Mouse (Mus musculus) kidney, embryonic 14.5 days (tissue): ENCODE data around the gene Stk36. TPM values are rescaled to one million over a fixed set of nuclear protein-coding genes. Genes with fewer than 3 reads are reported as not detected.
A peak's percentile ranks its signal among the peaks of the same experiment; 100 is the strongest.

Experiments used
- ATAC-seq: fragments of 200-750 bp; cut with Nextera tagmentation; 2 replicates; pipeline ENCODE4 v1.8.0; 2017; ENCODE audit warnings: moderate number of reproducible peaks, mild to moderate bottlenecking, moderate TSS enrichment, moderate library complexity; ENCODE audit not compliant: low FRiP score, low TSS enrichment
- H3K27ac ChIP-seq: fragments of 300-500 bp; sonication (generic); 2 replicates; pipeline ENCODE4 v1.5.1; 2014; ENCODE audit warnings: low read depth, mild to moderate bottlenecking, low read length, moderate library complexity, mixed read lengths
- H3K27me3 ChIP-seq: fragments of 300-500 bp; sonication (generic); 2 replicates; pipeline ENCODE4 v1.6.1; 2014; ENCODE audit warnings: mild to moderate bottlenecking, low read length; ENCODE audit not compliant: control insufficient read depth, insufficient read depth
- H3K36me3 ChIP-seq: fragments of 300-500 bp; sonication (generic); 2 replicates; pipeline ENCODE4 v1.6.1; 2014; ENCODE audit warnings: low read length, mixed read lengths; ENCODE audit not compliant: control insufficient read depth, insufficient read depth
- H3K4me1 ChIP-seq: fragments of 300-500 bp; sonication (generic); 2 replicates; pipeline ENCODE4 v1.6.1; 2014; ENCODE audit warnings: low read length, mixed read lengths; ENCODE audit not compliant: control insufficient read depth, insufficient read depth
- H3K4me2 ChIP-seq: fragments of 300-500 bp; sonication (generic); replicated peaks from 2 replicates; pipeline ENCODE4 v1.6.1; 2014; ENCODE audit warnings: low read depth, mild to moderate bottlenecking, low read length
- H3K4me3 ChIP-seq: fragments of 300-500 bp; sonication (generic); 2 replicates; pipeline ENCODE4 v1.5.1; 2014; ENCODE audit warnings: mild to moderate bottlenecking, low read length
- H3K9ac ChIP-seq: fragments of 300-500 bp; sonication (generic); 2 replicates; pipeline ENCODE4 v1.6.1; 2014; ENCODE audit warnings: low read depth, mild to moderate bottlenecking, low read length, moderate library complexity
- H3K9me3 ChIP-seq: fragments of 300-500 bp; sonication (generic); 2 replicates; pipeline ENCODE4 v1.6.1; 2016; ENCODE audit warnings: low read length; ENCODE audit not compliant: control insufficient read depth
- WGBS: fragments of 180-500 bp; shearing (Covaris S2); extraction: QIAGEN DNeasy Blood & Tissue Kit; methylation state at CpG from one replicate; pipeline ENCODE4 v1.1.7; 2014; 5-methylcytosine and 5-hydroxymethylcytosine counted together
- polyA plus RNA-seq: library from polyadenylated mRNA; unstranded; fragments of >200 nt; fragmentation: Nextera tagmentation; extraction: Ambion mirVana; gene quantifications from 2 replicates; pipeline ENCODE4 v1.2.1, GENCODE M21; 2014

Gene Stk36
- polyA plus RNA-seq: 6.2 and 7.5 TPM in 2 replicates

- peak within 1 kb of the TSS; percentile 84 for H3K9ac ChIP-seq
- H3K9me3 ChIP-seq: no peaks in the 10 kb centered on the region
- H3K27me3 ChIP-seq: no peaks in the 10 kb centered on the region
- no peak within 1 kb of the TSS for H3K27ac ChIP-seq
- peaks cover 5% of the 10 kb centered on the region for H3K4me1 ChIP-seq
- H3K36me3 ChIP-seq: peaks cover 26% of the 10 kb centered on the region
- H3K4me3 ChIP-seq: peak within 1 kb of the TSS; percentile 93
- peak within 1 kb of the TSS; percentile 77 for H3K4me2 ChIP-seq
- 6% methylated on average over 25 of the region's 25 CpGs for WGBS
- ATAC-seq: peak; percentile 88
Measured at GRCm38 (mm10) chr1:74601267-74601962, at the start of gene Stk36, which contains the start of gene Rnf25. Stk36 (plus strand) TSS chr1:74601445. Rnf25 (minus strand) TSS chr1:74601397.

- no peak for ATAC-seq
- WGBS: 80% methylated on average over 5 of the region's 5 CpGs
- no peak overlapping the region for H3K4me2 ChIP-seq
Measured at GRCm38 (mm10) chr1:74559061-74559460, 42.2 kb upstream of the Stk36 start.

DNA sequence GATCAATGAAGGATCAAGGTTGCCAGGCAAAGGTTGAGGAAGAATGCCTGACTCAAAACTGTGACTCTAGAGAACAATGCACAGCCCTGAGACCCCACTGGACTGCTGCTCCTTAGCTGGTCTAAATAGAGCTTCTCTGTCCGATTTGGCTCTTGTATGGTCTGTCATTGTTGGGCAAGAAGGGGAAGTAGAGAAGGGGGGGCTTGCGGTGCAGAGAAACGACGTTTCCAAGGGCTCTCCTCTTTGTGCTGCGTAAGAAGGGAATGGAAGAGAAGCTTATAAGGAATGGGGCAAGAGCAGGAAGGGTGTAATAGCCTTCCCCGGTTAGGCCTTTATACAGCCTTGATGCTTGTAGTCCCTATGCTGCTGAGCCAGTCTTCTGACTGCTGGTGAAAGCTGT is 35.4 kb upstream of the Stk36 start:
- no peak for ATAC-seq
- Histone ChIP-seq H3K4me3 (no peak overlapping the region), H3K36me3 (peaks cover 62% of the 10 kb centered on the region), H3K27ac (no peak overlapping the region), H3K4me1 (no peaks in the 10 kb centered on the region), H3K9ac (no peak overlapping the region), H3K9me3 (no peaks in the 10 kb centered on the region), H3K27me3 (no peaks in the 10 kb centered on the region), H3K4me2 (no peak overlapping the region)
- 97% methylated on average over 6 of the region's 6 CpGs for WGBS

More at GRCm38 (mm10) chr1:74559061-74559460, 42.2 kb upstream of the Stk36 start:
- H3K4me3 ChIP-seq: no peak overlapping the region
- no peak overlapping the region for H3K9ac ChIP-seq
- no peaks in the 10 kb centered on the region for H3K27me3 ChIP-seq
- no peaks in the 10 kb centered on the region for H3K9me3 ChIP-seq
- H3K4me1 ChIP-seq: no peaks in the 10 kb centered on the region
- no peaks in the 10 kb centered on the region for H3K36me3 ChIP-seq
- H3K27ac ChIP-seq: no peak overlapping the region

DNA sequence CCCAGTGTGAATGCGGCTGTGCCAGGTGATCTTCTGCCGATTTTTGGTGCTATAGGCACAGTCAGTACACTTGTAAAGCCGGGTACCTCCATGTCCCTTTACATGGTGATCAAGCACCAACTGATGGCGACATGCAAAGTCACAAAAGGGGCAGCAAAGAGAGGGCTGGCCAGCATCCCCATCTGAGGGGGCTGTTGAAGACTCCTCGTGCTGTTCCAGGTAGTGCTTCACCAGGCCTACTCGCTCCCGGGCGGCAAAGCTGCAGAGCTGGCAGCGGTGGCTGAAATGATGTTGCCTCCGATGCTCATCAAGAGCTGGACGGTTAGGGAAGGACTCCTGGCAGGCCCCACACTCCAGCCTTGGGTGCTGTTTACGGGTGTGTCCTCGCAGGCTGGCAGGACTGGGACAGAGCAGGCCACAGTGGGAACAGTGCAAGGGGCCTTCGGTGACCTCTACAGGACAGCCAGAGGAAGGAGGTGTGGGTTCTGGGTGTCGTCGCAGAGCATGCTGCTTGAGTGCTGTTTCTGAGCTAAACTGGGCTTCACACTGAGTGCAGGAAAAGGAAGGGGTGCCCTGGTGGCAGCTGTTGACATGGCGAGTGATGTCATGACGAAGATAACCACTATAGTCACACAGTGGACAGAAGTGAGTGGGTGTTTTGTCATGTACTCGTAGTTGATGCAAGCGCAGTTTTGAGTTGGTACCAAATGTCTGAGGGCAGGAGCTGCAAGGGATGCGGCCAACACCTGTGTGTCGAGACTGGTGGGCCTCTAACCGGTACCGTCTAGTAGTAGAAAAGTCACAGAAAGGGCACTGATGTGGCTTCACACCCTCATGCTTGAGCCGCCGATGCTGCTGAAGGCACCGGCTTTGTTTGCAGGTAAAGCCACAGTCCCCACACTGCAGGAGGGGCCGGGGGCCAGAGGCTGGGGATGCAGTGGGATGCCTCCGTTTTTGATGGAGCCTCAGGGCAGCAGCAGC is 31.2 kb upstream of the Stk36 start:
- Histone ChIP-seq H3K36me3 (peaks cover 94% of the 10 kb centered on the region), H3K27ac (no peak overlapping the region), H3K4me2 (no peak overlapping the region), H3K4me1 (no peaks in the 10 kb centered on the region), H3K4me3 (no peak overlapping the region), H3K9ac (no peak overlapping the region), H3K9me3 (no peaks in the 10 kb centered on the region), H3K27me3 (no peaks in the 10 kb centered on the region)
- WGBS: 93% methylated on average over 29 of the region's 29 CpGs
- no peak for ATAC-seq

- peaks cover 44% of the 10 kb centered on the region for H3K36me3 ChIP-seq
Measured at GRCm38 (mm10) chr1:74582621-74583020, 18.6 kb upstream of the Stk36 start.

DNA sequence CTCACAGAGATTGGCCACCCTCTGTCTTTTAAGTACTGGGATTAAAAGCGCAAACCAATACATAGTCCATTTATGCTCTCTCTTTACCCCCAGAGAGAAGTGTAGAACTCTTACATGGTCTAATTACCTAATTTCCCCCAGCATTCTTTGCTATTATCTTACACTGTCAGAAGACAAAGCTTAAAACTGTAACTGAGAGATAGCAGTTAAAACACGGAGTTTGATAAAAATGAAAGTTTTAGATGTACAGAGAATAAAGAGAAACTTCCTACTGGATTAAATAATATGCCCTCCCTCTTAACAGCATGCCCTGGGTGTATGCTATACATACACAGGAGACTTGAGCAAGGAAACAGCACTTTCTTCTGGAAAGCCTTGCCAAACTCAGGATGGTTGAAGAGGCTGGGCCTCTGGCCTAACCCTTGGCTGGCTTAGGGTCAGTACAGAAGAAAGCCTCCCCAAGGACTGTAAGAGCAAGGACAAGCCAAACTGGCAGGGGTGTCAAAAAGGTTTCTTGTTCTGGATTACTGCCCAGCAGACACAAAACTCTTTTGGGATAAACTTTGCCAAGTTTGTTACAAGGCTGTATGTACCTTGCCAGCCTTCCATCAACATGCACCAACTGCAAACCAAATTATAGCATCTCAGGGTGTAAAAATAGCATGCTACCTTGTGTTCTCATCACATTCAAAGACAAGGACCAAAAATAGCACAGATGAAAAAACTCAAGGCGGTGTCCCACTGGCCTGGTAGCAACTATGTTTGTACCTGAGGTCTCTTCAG is 16.4 kb upstream of the Stk36 start:
- ATAC-seq: no peak
- 96% methylated on average over 3 of the region's 3 CpGs for WGBS

More at GRCm38 (mm10) chr1:74582621-74583020, 18.6 kb upstream of the Stk36 start:
- Histone ChIP-seq H3K27me3 (no peaks in the 10 kb centered on the region), H3K9me3 (no peaks in the 10 kb centered on the region), H3K9ac (no peak overlapping the region), H3K27ac (no peak overlapping the region), H3K4me2 (no peak overlapping the region), H3K4me1 (peaks cover 14% of the 10 kb centered on the region), H3K4me3 (no peak overlapping the region)
- 78% methylated on average over 3 of the region's 3 CpGs for WGBS
- ATAC-seq: no peak

DNA sequence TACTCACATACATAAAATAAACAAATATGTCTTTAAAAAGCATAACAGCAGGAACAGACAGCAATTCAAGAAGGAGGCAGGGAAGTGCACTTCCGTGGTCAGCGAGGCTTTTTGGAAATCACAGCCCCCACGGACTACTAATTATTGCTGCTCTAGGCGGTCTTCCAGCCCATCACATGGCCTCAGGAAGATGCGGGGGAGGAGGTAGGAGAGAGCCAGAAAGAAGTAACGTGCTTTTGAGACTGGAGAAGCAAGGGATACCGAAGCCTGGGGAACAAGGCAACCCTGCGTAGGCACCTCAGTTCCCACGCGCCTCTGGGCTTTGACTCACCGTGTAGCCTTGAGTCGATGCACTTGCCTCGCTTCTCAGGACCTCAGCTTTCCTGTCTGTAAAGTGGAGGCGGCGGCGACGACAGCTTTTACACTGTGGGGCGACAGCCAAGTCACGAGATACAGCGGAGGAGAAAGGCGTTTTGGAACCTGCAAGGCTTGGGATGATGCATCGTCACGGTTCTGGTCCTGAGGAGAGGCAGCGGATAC is 13.9 kb upstream of the Stk36 start:
- peak overlapping the region; percentile 86; the same call in 1 of the 2 replicates for H3K27ac ChIP-seq
- H3K4me1 ChIP-seq: peaks cover 23% of the 10 kb centered on the region
- 0% methylated on average over 24 of the region's 24 CpGs for WGBS
- peak overlapping the region; percentile 86 for H3K4me2 ChIP-seq
- H3K9me3 ChIP-seq: no peaks in the 10 kb centered on the region
- H3K27me3 ChIP-seq: no peaks in the 10 kb centered on the region
- H3K9ac ChIP-seq: peak overlapping the region; percentile 85
- peak; percentile 2; the same call in 1 of the 2 replicates for ATAC-seq
- peaks cover 37% of the 10 kb centered on the region for H3K36me3 ChIP-seq
- peak overlapping the region; percentile 73 for H3K4me3 ChIP-seq

More for the DNA sequence above, 16.4 kb upstream of the Stk36 start:
- no peak overlapping the region for H3K9ac ChIP-seq
- H3K27me3 ChIP-seq: no peaks in the 10 kb centered on the region
- no peak overlapping the region for H3K27ac ChIP-seq
- H3K4me1 ChIP-seq: peaks cover 23% of the 10 kb centered on the region
- H3K4me2 ChIP-seq: no peak overlapping the region
- H3K9me3 ChIP-seq: no peaks in the 10 kb centered on the region
- H3K4me3 ChIP-seq: no peak overlapping the region
- peaks cover 24% of the 10 kb centered on the region for H3K36me3 ChIP-seq

- peak; percentile 99 for ATAC-seq
Measured at GRCm38 (mm10) chr1:74587773-74588445, 13.3 kb upstream of the Stk36 start, which contains the start of the genes Zfp142 and Bcs1l. Zfp142 (minus strand) TSS chr1:74588246. Bcs1l (plus strand) TSS chr1:74588289.

More at GRCm38 (mm10) chr1:74587773-74588445, 13.3 kb upstream of the Stk36 start, which contains the start of the genes Zfp142 and Bcs1l:
- Histone ChIP-seq H3K27ac (peak within 1 kb of the TSS; percentile 86; the same call in 1 of the 2 replicates), H3K4me3 (peak within 1 kb of the TSS; percentile 73), H3K36me3 (peaks cover 34% of the 10 kb centered on the region), H3K9ac (peak within 1 kb of the TSS; percentile 85), H3K9me3 (no peaks in the 10 kb centered on the region), H3K4me1 (peaks cover 23% of the 10 kb centered on the region), H3K27me3 (no peaks in the 10 kb centered on the region), H3K4me2 (peak within 1 kb of the TSS; percentile 86)
- under 1% methylated on average over 48 of the region's 48 CpGs for WGBS
